Mouse (Mus musculus): ENCODE results near the gene Casc3.

Casc3 gene

DNA sequence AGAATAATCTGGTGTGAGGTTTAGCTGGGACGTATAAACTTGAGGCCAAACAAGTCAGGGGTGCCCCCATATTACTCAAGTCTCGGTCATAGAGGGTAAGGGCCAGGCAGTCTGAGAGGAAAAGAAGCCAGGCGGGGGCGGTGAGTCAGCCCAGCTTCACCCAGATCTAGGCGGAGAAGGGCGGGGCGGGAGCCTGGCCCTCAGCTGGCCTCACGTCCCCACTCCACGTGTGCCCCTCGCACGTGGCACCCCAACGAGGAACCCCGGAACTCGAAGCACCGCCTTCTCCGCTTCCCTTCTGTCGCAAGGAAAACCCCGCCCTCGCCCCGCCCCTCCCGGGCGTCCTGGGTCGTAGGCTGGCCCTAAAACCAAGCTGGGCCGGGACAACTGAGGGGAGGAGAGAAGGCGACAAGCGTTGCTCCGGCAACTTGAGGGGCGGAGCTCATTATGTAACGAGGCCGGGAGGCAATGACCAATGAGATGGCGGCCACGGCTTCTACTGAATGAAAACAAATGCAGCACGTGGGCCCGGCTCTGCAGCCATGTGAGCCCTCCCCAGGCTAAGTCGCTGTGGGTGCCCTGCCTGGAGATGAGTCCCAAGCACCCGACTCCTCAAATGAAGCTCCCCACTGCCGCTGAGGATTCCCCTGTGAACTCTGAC lies 30.9 kb upstream of the Casc3 start:
- DNase-seq (ENCODE audit: low spot score) = peak; percentile 99

DNA sequence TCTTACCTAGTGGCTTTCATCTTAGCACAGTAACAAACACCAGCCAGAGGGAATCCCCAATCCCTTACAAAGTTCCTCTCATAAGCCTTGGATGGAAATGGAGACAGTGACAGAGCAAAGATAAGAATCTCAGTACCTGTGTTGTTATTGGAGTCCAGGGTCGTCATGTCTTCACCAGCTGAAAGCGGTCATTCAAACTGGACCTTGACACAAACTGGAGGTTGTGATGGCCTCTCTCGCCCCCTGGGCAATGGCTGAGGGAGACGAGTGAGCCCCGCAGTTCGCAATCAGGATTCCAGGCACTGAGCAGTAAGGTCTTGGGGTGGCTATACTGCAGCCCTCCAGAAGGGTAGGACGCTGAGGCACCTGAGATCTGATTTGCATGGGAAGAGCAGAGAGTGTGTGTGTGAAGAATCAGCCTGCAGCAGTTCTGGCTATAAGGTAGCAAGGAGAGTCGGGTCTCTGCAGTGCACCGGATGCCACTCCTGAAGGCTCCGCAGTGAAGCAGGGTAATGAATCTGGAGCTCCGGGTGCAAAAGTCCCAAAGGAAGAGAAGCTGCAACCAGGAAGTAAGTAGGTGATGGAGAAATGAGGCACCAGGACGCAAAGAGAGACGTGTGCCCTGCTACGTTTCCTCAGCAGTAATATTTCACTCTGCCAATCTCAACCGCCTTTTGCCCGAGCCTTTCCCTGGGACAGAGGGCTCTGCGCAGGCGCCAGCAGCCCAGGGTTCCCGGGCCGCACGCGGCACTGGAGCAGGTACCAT lies 29.9 kb upstream of the Casc3 start, which contains the start of gene Nr1d1:
Gene Nr1d1, minus strand, starts transcription at position 752 of the 766 bp plus-strand sequence.
- no peak for DNase-seq (ENCODE audit: low spot score)

DNA sequence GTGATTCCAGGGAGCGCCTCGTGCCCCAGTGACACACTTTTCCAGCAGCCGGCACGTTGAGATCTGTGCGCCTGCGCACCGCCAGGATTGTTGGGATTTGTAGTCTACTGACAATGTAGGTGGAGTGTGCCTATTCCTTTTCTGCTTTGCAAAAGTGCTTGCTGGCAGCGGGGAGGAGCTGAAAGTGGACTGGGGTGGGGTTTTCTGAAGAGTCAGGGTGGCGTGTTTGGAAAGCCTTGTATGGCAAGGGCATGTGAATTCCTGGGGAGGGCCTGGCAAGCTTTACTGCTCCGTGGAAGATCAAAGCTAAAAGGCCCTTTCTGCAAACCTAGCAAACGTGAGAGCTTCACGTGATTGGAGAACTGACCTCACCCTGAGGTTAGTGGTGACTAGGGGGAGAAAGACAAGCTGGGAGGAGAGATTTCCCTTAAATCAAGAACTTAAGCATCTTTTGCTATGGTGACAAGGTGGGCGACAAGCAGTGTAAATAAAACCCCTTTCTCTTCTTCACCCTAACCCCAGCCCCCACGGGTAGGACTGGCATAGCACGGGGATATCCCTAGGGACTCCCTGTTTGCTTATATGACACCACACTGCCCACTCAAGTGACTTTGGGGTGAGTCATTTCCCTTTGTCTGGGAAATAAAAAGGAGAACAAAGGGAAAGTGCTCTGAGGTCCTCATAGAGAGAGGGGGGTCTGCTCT lies 29.2 kb upstream of the Casc3 start:
- DNase-seq (ENCODE audit: low spot score) = peak; percentile 99

DNA sequence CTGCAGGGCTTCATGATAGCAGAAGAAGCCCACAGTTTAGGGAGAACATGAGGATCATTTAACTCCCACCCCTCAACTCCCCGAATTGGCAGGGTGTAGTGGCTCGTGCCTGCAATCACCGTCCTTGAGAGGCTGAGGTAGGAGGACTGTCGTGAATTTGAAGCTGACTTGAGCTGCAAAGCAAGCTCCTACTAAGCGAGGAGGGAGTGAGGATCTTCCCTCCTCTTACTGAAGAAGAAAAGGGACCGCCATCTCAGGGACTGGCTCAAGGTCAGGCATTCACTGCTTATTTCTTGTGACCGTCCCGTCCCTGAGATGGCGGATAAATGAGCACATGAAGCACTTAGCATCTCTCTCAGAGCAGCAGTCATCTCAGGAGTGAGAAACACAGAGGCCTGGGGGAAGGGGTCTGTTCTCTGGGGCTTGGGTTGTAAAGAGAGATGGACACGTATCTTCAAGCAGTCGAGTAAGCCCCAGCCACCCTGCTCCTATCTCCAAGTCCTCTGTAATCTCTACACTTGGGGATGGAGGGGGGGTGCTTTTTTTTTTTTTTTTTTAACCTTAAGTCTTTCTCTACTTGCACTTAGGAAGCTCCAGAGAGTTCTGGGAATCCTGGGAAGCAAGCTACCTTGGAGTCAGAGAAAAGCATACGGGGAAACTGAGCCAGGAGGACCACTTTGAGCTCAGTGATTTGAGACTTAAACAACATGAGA lies 28.5 kb upstream of the Casc3 start:
- no peak for DNase-seq (ENCODE audit: low spot score)

DNA sequence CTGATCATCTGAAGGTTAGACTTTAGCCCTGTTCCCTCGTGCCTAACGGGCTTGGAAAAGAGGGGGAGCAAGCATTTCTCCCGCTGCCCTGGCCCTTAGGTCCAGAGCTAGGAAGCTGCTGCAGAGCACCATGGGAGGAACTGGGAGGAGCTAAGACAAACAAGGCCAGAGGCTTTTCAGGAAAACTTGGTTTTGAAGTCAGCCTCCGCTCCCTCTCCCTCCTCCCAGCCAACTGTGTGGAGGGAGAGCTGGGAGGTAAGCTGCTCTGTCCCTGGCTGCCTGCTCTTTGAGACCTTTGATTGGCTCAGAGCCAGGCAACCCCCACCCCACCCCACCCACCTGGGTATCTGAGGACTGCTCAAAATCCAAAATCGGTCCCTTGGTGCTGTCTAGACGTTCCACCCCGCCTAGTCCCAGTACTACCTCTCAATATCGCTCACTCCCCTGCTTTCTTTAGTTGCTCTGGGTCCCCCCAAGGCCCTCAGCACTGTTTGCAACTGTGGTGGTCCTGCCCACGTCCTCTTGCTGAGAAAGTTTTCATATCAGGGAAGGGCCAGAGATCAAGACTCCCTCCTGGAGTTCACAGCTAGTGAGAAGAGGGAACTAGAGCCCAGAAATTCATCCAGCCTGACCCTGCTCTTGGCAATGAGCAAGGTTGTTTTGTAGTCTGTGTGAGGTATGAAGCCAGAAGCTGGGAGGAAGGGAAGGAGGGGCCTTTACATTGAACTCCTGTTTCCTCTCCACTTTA lies 27.7 kb upstream of the Casc3 start:
- peak; percentile 69 for DNase-seq (ENCODE audit: low spot score)

DNA sequence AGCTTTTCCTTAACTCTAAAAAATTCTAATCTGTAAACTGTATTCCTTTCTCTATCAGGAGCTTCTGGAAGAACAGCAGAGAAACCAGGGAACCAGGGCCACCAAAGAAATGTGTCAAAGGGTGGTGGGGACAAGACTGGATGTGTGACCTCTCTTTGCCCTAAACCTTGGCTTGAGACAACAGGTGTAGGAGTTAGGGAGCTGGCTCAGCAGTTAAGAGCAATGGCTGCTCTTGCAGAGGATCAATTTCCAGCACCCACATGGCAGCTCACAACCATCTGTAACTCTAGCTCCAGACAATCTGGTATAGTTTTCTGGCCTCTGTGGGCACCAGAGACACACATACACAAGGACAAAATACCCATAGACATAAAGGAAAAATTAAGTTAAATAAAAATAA lies 26.8 kb upstream of the Casc3 start:
- DNase-seq (ENCODE audit: low spot score) = no peak

DNA sequence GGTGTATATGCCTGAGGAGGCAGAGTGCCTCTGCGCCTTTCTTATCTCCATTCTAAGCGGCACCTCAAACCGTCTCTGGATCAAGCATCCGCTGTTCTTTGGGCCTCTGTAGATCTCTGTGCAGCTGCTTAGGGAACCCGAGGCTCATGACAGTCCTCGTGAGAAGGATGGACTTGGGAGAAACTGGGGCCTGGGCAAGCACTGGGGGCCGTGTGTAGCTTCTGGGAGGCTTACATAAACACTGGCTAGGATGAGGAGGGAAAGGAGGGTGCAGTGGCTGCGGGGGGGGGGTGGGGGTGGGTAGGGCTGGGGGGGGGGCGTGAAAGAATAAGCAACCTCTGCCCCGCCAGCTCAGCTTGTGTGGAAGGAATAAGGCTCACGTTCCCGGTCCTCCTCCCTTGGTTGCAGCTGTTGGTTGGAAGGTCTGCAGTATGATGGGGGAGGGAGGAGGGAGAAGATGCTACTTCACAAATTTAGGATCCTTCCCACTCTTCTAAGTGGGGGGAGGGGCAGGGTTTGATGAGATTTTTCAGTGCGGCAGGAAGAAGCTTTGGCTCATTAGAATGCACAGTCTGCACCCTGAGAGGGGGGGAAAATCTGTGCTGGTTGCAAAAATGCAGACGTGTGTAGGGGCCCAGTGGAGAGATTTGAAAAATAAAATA lies 22.7 kb upstream of the Casc3 start:
- peak; percentile 29 for DNase-seq (ENCODE audit: low spot score)

DNA sequence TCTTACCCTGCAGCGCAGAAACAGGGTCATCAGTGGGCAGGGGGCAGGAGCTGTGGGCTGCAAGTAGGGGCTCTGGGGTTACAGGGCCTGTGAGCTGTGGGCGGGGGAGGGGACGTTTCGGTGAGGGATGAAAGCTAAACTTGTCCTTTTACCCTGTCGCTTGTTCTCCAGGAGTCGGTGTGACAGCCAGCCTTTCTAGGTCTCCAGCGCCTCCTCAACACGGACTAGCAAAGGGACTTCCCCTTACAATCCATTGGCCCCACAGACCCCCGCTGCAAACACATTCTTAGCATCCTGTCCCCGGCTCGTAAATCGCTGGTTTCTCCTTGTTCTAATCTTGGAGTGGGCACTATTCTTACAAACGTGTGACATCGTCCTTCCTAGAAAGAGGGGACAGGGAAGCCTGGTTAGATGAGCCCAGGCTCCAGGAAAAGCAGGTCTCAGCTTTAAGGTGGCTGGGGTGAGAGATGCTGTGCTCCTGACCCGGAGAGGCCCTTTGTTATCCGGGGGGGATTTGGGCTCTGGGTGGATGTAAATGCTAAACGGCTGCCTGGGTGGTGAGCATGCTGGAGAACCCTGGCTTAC lies 22.0 kb upstream of the Casc3 start:
- DNase-seq (ENCODE audit: low spot score) = peak; percentile 36

DNA sequence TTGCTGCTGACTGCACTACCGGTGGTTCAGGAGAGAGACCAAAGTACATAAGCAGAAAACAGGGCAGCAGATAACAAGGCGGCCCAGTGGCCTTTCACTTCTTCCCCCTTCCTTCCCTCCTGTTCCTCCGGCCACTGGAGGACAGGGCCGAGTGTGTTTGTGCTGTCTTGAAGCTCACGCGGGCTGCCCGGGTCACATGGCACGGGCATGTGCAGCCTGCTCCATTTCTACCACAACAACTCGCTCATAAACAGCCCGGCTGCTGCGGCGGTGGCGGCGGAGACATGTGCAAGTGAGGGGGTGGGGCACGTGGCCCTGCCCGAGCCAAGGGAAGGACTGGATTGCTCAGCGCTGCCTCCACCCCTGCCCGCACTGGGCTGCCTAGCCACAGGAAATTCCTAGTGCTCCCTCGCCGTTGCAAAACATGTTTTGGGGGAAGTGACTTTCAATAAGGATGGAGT lies 21.4 kb upstream of the Casc3 start:
- DNase-seq (ENCODE audit: low spot score) = peak; percentile 96

DNA sequence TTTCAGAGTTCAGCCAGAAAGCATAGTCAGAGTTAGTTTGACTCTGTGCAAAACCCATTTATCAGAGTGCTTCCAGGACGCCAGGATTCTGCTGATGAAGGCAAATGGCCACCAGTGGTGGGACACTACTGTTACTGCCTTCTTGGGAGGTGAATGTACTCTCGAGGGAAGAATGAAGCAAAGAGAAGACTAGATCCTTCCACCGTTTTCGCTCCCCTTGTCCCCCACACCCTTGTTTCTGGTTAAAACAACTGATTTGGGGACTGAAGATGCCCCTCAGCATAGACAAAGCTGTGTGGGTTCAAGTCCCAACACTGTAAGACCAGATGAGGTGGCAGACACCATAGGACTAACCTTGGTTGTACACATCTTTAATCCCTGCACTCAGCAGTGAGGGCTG lies 20.6 kb upstream of the Casc3 start:
- DNase-seq (ENCODE audit: low spot score) = no peak

DNA sequence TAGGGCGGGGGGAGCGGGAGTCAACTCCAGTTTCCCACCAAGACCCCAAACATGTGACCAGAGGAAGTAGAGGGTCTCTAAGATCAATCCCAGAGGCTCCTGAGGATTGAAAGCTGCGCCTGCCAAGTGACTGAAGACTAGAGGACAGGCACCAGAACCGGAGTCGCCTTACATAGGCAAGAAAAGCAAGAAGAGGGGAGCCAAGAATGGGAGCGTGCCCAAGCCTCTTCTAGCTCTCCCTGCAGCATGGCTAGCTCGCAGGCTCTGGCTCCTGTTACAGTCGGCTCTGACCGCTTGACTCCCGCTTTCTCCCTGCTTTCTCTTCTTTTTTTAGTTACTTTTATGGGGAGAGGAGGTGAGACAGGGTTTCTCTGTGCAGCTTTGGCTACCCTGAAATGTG lies 19.5 kb upstream of the Casc3 start:
- peak; percentile 27 for DNase-seq (ENCODE audit: low spot score)

DNA sequence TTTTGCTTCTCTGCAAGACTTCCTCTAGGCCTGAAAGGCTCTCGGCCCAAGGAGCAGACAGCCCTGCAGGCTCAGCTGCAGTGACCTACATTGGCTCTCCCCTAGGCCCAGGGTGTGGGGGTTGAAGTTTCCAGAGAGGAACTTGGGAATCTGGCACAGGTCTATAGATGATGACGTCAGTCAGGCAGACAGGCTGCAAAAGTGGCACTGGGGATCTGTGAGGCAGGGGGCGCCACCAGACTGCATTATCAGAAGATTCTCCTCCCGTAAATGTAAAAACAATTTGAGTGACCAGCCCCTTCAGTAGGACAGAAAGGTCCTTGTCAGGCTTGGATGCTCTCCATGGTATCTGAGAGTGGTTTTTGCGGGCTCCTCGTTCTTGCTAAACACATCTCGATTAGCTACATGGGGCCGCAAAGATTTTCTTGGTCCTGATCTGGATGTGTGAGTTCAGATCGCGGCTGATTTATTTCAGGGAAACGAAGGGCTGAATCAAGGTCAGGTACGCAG lies 18.9 kb upstream of the Casc3 start:
- peak; percentile 75 for DNase-seq (ENCODE audit: low spot score)

DNA sequence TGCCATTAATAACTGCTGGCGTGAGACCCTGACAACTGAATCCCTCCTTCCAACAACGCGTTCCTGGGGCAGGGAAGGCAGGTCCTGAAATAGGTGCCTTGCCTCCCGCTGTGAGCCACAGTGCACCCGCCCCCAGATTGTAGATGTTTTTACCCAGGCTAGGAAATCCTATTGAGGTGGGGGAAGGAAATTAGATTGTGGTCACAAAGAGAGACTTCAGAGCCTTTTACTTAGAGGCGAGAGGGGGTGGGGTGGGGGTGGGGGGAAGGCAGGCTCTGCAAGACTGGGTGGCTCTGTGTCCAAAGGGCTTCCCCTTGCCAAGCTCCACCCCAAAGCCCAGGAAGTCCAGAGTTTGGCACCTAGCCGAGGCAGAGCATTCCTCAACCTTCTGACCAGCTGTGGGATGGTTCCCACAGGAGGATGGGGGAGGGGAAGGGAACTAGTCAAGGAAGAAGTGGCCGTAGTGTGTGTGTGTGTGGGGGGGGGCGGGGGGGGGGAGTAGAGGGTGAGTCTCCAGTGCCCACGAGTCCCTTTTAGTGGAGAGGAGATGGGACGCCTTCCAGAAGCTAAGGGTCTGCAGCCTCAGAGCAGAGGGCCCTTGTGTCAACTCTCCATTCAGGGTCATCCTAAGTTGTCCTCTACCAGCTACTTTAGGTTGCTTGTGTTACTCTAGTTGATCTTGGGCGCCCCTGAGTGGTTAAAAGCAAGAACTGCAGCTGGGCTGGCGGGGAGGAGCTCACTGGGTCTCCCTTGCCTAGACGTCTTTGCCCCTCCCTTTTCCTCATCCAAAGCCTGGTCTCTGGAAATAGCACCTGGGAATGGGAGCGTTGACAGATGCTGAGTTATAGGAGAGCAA lies 18.1 kb upstream of the Casc3 start:
- DNase-seq (ENCODE audit: low spot score) = peak; percentile 94

DNA sequence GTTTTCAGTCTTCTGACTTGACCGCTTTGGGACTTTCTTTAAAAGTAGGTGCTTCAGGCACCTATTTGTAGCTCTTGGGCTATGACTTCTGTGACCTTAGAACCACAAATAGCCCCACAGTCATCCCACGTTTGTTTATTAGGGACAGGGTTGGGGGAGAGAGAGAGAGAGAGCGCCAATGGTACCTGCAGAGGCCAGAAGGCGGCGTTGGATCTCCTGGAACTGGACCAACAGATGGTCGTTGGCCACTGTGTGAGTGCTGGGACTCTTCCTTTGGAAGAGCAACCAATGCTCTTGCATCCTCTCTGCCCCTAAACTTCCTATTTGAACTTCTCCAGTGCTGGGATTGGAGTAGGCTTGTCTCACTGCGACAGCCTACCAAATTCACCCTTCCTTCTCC lies 17.5 kb upstream of the Casc3 start:
- DNase-seq (ENCODE audit: low spot score) = no peak

DNA sequence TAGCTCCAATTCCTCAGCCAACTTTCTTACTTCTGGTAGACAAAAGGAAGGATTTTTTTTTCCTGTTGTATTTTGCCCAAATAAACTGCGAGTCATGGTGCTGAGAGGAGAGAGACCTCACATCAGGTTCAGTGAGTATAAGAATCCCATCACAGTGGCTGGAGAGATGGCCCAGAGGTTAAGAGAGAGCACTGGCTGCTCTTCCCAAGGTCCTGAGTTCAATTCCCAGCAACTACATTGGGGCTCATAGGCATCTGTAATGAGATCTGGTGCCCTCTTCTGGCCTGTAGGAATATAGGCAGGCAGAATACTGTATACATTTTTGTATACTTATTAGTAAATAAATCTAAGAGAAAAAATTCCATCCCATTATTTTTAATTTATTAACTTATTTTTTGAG lies 17.0 kb upstream of the Casc3 start:
- DNase-seq (ENCODE audit: low spot score) = no peak

DNA sequence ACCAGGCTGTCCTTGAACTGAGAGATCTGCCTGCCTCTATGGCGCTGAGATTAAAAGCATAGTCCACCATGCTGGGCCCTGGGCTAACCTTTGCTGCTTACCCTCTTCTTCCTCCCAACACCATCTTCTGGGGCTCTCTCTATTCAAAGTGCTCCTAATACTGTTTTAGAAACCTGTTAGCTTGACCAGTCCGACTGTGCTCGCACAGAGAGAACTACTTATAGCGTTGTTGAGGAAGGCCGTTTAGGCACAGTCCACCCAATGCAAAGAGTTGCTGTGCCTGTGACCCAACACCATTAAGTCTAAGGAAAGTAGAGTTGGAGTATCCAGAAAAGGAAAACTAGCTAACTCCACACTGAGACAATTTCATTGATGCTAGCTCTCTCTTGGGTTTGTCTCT lies 16.6 kb upstream of the Casc3 start:
- no peak for DNase-seq (ENCODE audit: low spot score)

DNA sequence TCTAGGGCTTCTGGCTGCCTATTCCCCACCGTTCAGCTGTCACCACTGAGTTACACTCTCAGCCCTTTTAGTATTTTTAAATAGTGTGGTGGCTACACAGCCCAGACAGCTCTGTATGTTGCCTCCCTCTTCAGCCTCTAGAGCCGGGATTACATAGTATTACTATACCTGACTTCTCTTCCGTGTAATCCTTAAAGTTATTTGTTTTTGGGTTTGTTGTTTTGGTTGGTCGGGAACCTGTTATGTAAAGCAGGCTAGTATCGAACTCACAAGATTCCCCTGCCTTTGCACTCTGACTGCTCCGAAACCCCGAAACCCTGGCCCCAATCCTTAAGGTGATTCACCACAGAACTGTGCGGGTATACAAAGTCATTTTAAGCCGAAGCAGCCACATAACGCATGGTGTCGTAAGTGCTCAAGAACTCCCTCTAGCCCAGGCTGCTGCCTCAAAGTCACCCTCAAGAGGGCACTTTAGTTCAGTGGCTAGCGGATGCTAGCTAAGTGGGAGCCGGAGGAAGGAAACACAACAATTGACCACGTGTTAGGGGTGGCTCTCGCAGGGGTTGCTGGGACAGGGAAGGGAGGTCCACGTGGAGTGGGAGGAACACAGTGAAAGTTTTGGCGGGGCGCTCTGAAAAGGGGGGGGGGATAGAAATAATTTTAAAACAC lies 16.0 kb upstream of the Casc3 start:
- DNase-seq (ENCODE audit: low spot score) = peak; percentile 84

DNA sequence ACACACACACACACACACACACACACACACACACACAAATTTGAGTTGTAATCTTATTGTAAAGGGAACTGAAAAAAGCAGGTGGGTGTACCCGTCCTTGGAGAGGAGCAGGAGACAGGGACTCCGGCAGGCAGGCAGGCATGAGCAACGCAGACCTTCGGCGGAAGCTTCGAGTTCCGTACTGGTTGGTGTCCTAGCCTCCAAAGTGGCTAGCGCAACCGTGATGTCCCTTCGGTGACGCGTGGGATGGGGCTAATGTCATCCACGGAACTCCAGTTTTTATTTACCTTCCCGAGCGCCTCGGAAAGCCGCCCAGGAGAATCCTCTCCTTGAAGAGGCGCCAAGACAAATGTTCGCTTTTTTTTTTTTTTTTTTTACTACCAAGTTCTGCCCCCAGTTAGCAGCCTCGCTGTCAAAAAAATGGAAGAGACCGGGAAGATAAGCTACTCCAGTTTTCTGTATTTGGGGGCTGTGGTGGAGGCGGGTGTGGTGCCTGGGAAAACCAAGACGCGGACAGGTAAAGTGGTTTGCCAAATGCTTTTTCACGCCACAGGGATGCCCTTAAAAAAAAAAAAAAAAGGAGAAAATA lies 15.4 kb upstream of the Casc3 start:
- DNase-seq (ENCODE audit: low spot score) = peak; percentile 47

DNA sequence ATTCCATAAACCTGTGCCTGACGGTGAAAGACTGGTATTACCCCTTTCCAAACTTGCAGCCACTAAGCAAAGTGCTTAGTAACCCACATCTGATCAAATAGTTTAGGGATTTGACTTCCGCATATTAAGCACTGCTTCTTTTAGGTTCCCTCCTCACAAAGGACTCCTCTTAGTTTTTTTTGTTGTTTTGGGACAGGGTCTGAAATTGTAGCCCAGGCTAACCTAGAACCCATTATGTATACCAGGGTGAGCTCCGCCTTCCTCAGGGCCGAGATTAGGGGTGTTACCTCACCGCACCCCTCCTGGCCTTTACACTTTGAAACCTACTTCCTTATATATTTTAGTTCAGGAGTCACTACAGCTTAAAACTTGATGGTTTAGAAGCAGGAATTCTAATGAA lies 14.9 kb upstream of the Casc3 start:
- no peak for DNase-seq (ENCODE audit: low spot score)
